Mouse (Mus musculus): Measurements from ENCODE around the gene Pygo1.

Gene Pygo1

GRCm38 (mm10) chr9:72991420-72991819, 66.0 kb downstream of the Pygo1 start:
- DNase-seq (ENCODE audit: low spot score in 2 of 2) = no peak

- DNase-seq (ENCODE audit: low spot score in 2 of 2) = no peak
Observed at GRCm38 (mm10) chr9:72992576-72992975, 67.1 kb downstream of the Pygo1 start.

DNA sequence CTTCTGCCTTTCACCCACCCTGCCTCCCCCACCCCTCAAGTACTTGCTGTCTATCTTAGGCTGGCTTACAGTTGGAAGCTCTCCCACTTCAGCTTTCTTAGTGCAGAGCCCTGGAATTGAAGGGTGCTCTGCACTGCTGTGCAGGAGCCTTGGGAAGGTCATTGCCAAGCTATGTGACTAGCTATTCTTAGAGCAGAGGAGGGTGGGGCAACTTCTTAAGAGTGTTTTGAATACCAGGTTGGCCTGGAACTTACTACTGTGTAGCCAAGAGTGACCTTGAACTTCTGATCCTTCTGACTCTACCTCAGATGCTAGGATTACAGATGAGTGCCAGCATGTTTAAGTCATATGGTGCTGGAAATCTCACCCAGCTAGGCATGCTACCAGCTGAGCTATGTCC, 70.7 kb downstream of the Pygo1 start:
- no peak for DNase-seq (ENCODE audit: low spot score in 2 of 2)

DNA sequence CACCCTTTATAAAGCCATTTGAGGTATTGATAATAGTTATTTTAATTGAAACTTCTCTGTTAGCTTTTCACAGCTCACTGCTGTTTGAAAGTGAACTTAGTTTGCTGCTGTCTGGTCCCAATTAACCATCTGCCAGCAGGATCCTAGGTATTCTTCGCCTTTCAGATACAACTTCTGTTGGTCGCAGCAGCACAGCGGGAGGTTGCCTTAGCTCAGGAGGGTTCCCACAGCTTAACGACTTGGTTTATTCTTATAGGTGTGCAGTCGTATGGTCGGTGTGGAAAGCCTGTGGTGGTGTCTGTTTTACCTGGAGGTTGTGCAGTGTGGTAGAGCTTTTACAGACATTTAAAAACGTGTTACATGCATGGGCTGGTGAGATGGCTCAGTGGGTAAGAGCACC, 71.4 kb downstream of the Pygo1 start:
- DNase-seq (ENCODE audit: low spot score in 2 of 2) = no peak

- DNase-seq (ENCODE audit: low spot score in 2 of 2) = no peak
Observed at GRCm38 (mm10) chr9:73000487-73000886, 75.0 kb downstream of the Pygo1 start.

- no peak for DNase-seq (ENCODE audit: low spot score in 2 of 2)
Observed at GRCm38 (mm10) chr9:73001314-73002011, 76.0 kb downstream of the Pygo1 start.

Measured in right cerebral cortex, adult 2 months (tissue).